Mouse (Mus musculus) lung, adult 2 months (tissue): ENCODE data around the gene 1700013G24Rik.

Experiments
- CTCF ChIP-seq: fragments of 200-500 bp; IDR thresholded peaks from 2 replicates; pipeline ENCODE4 v1.5.1; 2011; ENCODE audit warnings: mild to moderate bottlenecking, low read length, control low read depth; ENCODE audit not compliant: insufficient read depth
- POLR2A ChIP-seq: fragments of 200-500 bp; IDR thresholded peaks from 2 replicates; pipeline ENCODE4 v1.6.1; 2011; ENCODE audit warnings: low read depth, mild to moderate bottlenecking, control low read depth, low read length, borderline replicate concordance; ENCODE audit errors: extremely low read depth

- TF ChIP-seq POLR2A (no peak), CTCF (no peak)
Measured at GRCm38 (mm10) chr4:137409691-137410090, 43.4 kb upstream of the 1700013G24Rik start, which contains the start of gene Cela3a.
